Mouse (Mus musculus): Measurements from ENCODE around the gene Adgrg5.

GRCm38 (mm10) chr8:94962201-94962600, 38.7 kb downstream of the Adgrg5 start:
- no peak for TF ChIP-seq CTCF (IDR thresholded peaks at IDR 0.05; ENCODE audit: low read depth, low read length)
- no peak for TF ChIP-seq POLR2A (IDR thresholded peaks at IDR 0.05; ENCODE audit: borderline replicate concordance, low read depth, low read length)
